Mouse (Mus musculus) retina, adult 2 months (tissue): ENCODE results near the gene Ankrd6.

Experiments used
- DNase-seq: peaks from one replicate; pipeline ENCODE4 v3.0.0-alpha.2; 2012; ENCODE audit warnings: low read depth, low spot score

The Ankrd6 gene

GRCm38 (mm10) chr4:32951035-32951940, 647 bp upstream of the Ankrd6 start:
- no peak for DNase-seq

GRCm38 (mm10) chr4:32948696-32949095, 1.9 kb downstream of the Ankrd6 start:
- no peak for DNase-seq

- no peak for DNase-seq
These were observed 3.0 kb downstream of the Ankrd6 start for GRCm38 (mm10) chr4:32947631-32948030.

- DNase-seq, result no peak
These were observed 9.7 kb downstream of the Ankrd6 start for GRCm38 (mm10) chr4:32940984-32941383.

GRCm38 (mm10) chr4:32939964-32940363, 10.7 kb downstream of the Ankrd6 start:
- DNase-seq, result no peak

- DNase-seq, result no peak
These were observed 11.1 kb downstream of the Ankrd6 start for GRCm38 (mm10) chr4:32939521-32939920.

- no peak for DNase-seq
These were observed 13.8 kb downstream of the Ankrd6 start for GRCm38 (mm10) chr4:32936762-32937341.

GRCm38 (mm10) chr4:32932056-32932455, 18.6 kb downstream of the Ankrd6 start:
- no peak for DNase-seq

- DNase-seq, result no peak
These were observed 20.9 kb downstream of the Ankrd6 start for GRCm38 (mm10) chr4:32929750-32930149.

- no peak for DNase-seq
These were observed 21.8 kb downstream of the Ankrd6 start for GRCm38 (mm10) chr4:32928692-32929448.

GRCm38 (mm10) chr4:32923891-32924294, 26.7 kb downstream of the Ankrd6 start:
- no peak for DNase-seq

- no peak for DNase-seq
These were observed 27.2 kb downstream of the Ankrd6 start for GRCm38 (mm10) chr4:32923436-32923835.

GRCm38 (mm10) chr4:32922871-32923270, 27.8 kb downstream of the Ankrd6 start:
- DNase-seq, result no peak

- DNase-seq, result no peak
These were observed 29.8 kb downstream of the Ankrd6 start for GRCm38 (mm10) chr4:32920863-32921262.

- no peak for DNase-seq
These were observed 32.1 kb downstream of the Ankrd6 start for GRCm38 (mm10) chr4:32918571-32918970.

- no peak for DNase-seq
These were observed 33.8 kb downstream of the Ankrd6 start for GRCm38 (mm10) chr4:32916689-32917385.

GRCm38 (mm10) chr4:32915928-32916327, 34.7 kb downstream of the Ankrd6 start:
- no peak for DNase-seq

GRCm38 (mm10) chr4:32909996-32910395, 40.6 kb downstream of the Ankrd6 start:
- DNase-seq, result no peak

GRCm38 (mm10) chr4:32909241-32909979, 41.2 kb downstream of the Ankrd6 start:
- no peak for DNase-seq

GRCm38 (mm10) chr4:32907631-32908030, 43.0 kb downstream of the Ankrd6 start:
- no peak for DNase-seq

GRCm38 (mm10) chr4:32906627-32907026, 44.0 kb downstream of the Ankrd6 start:
- DNase-seq, result no peak
